Mouse (Mus musculus) limb, embryonic 11.5 days (tissue): Measurements from ENCODE around the gene Rab11fip2. TPM values are rescaled to one million over a fixed set of nuclear protein-coding genes. Genes with fewer than 3 reads are reported as not detected.

Experiments
- ATAC-seq: fragments of 200-750 bp; cut with Nextera tagmentation; 2 replicates; pipeline ENCODE4 v1.8.0; 2017; ENCODE audit warnings: low read depth; ENCODE audit not compliant: insufficient number of reproducible peaks, low FRiP score, low TSS enrichment
- DNase-seq: peaks from one replicate; pipeline ENCODE4 v3.0.0-alpha.2; 2015; ENCODE audit warnings: low spot score
- H3K27ac ChIP-seq: fragments of 300-500 bp; sonication (generic); replicated peaks from 2 replicates; pipeline ENCODE4 v1.5.1; 2014; ENCODE audit warnings: low read depth, mild to moderate bottlenecking, low read length
- H3K27me3 ChIP-seq: fragments of 300-500 bp; sonication (generic); 2 replicates; pipeline ENCODE4 v1.6.1; 2014; ENCODE audit warnings: mild to moderate bottlenecking, low read length, mixed read lengths; ENCODE audit not compliant: control insufficient read depth, insufficient read depth
- H3K36me3 ChIP-seq: fragments of 300-500 bp; sonication (generic); 2 replicates; pipeline ENCODE4 v1.6.1; 2014; ENCODE audit warnings: mild to moderate bottlenecking, low read length, moderate library complexity, mixed read lengths; ENCODE audit not compliant: control insufficient read depth, insufficient read depth
- H3K4me1 ChIP-seq: fragments of 300-500 bp; sonication (generic); 2 replicates; pipeline ENCODE4 v1.6.1; 2014; ENCODE audit warnings: low read length, mixed read lengths; ENCODE audit not compliant: control insufficient read depth, insufficient read depth
- H3K4me2 ChIP-seq: fragments of 300-500 bp; sonication (generic); 2 replicates; pipeline ENCODE4 v1.6.1; 2014; ENCODE audit warnings: low read depth, mild to moderate bottlenecking, moderate library complexity; ENCODE audit not compliant: severe bottlenecking
- H3K4me3 ChIP-seq: fragments of 300-500 bp; sonication (generic); 2 replicates; pipeline ENCODE4 v1.5.1; 2014; ENCODE audit warnings: low read depth, low read length
- H3K9ac ChIP-seq: fragments of 300-500 bp; sonication (generic); 2 replicates; pipeline ENCODE4 v1.6.1; 2014; ENCODE audit warnings: mild to moderate bottlenecking, low read length
- H3K9me3 ChIP-seq: fragments of 300-500 bp; sonication (generic); 2 replicates; pipeline ENCODE4 v1.6.1; 2016; ENCODE audit warnings: low read length; ENCODE audit not compliant: control insufficient read depth
- WGBS: fragments of 180-500 bp; shearing (Covaris S2); extraction: QIAGEN DNeasy Blood & Tissue Kit; methylation state at CpG from one replicate; pipeline ENCODE4 v1.1.7; 2014; 5-methylcytosine and 5-hydroxymethylcytosine counted together
- polyA plus RNA-seq: library from polyadenylated mRNA; unstranded; fragments of >200 nt; fragmentation: Nextera tagmentation; extraction: Ambion mirVana; gene quantifications from 2 replicates; pipeline ENCODE4 v1.2.1, GENCODE M21; 2014

Rab11fip2 gene
- polyA plus RNA-seq = 3.7 and 4.2 TPM in 2 replicates

DNA sequence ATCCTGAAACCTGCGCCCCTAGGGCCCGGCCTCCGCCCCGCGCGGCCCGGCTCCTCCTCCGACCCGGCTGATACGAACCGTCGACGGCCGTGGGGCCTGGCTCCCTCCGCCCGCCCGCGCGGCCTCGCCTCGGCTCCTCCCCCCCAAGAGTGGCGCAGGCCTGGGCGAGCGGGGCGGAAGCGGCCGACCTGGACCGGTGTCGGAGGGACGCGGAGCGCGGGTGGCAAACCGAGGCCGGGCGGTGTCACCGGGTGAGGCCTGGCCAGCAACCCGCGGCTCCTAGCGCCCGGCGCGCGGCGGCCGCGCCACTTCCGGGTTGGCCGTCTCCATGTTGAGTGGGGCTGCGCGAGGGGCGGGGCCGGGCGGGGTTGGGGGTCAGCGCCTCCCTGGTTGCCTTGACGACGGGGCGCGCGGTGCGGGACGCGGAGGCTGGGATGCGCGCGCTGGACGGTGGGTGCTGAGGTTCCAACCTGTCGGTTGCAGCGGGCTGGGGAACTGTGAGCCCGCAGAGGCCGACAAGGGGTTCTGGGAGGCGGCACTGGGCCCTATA lies at the start of gene Rab11fip2:
TSS of gene Rab11fip2 (minus strand) at position 333 of the 550 bp plus-strand sequence.
- peak within 1 kb of the TSS; percentile 83 for H3K4me2 ChIP-seq
- H3K9ac ChIP-seq = peak within 1 kb of the TSS; percentile 92
- peak within 1 kb of the TSS; percentile 77 for H3K4me3 ChIP-seq
- WGBS = under 1% methylated on average over 63 of the region's 72 CpGs
- no peaks in the 10 kb centered on the region for H3K9me3 ChIP-seq
- DNase-seq (peak; percentile 91), ATAC-seq (peak; percentile 93)
- H3K4me1 ChIP-seq = peaks cover 5% of the 10 kb centered on the region; the same call in 1 of the 2 replicates
- H3K36me3 ChIP-seq = no peaks in the 10 kb centered on the region
- H3K27ac ChIP-seq = peak within 1 kb of the TSS; percentile 71
- H3K27me3 ChIP-seq = no peaks in the 10 kb centered on the region

- H3K4me2 ChIP-seq = no peak overlapping the region
- no peak overlapping the region for H3K9ac ChIP-seq
- no peak overlapping the region for H3K27ac ChIP-seq
- WGBS = 89% methylated on average over 1 of the region's 1 CpGs
- no peak for ATAC-seq
- H3K4me1 ChIP-seq = no peaks in the 10 kb centered on the region
- no peak overlapping the region for H3K4me3 ChIP-seq
- no peaks in the 10 kb centered on the region for H3K36me3 ChIP-seq
- H3K27me3 ChIP-seq = 0 out of 2 replicates have a peak, but pooled peaks cover 3% of the 10 kb centered on the region
- H3K9me3 ChIP-seq = no peaks in the 10 kb centered on the region
- no peak for DNase-seq
Observed at GRCm38 (mm10) chr19:59981588-59981987, 38.1 kb upstream of the Rab11fip2 start.

- no peak overlapping the region for H3K27ac ChIP-seq
- no peaks in the 10 kb centered on the region for H3K36me3 ChIP-seq
- DNase-seq (no peak), ATAC-seq (no peak)
- no peak overlapping the region for H3K9ac ChIP-seq
- no peak overlapping the region for H3K4me2 ChIP-seq
- WGBS = 42% methylated on average over 3 of the region's 3 CpGs
- no peaks in the 10 kb centered on the region for H3K4me1 ChIP-seq
- no peak overlapping the region for H3K4me3 ChIP-seq
- no peaks in the 10 kb centered on the region for H3K27me3 ChIP-seq
- H3K9me3 ChIP-seq = no peaks in the 10 kb centered on the region
Observed at GRCm38 (mm10) chr19:59954936-59955335, 11.5 kb upstream of the Rab11fip2 start.

- H3K4me2 ChIP-seq = no peak overlapping the region
- H3K27me3 ChIP-seq = no peaks in the 10 kb centered on the region
- no peak overlapping the region for H3K4me3 ChIP-seq
- no peaks in the 10 kb centered on the region for H3K4me1 ChIP-seq
- H3K9ac ChIP-seq = no peak overlapping the region
- H3K36me3 ChIP-seq = no peaks in the 10 kb centered on the region
- no peak overlapping the region for H3K27ac ChIP-seq
- no peaks in the 10 kb centered on the region for H3K9me3 ChIP-seq
- ATAC-seq = no peak
- 74% methylated on average over 5 of the region's 5 CpGs for WGBS
- DNase-seq = no peak
Observed at GRCm38 (mm10) chr19:59949731-59950130, 6.3 kb upstream of the Rab11fip2 start.

DNA sequence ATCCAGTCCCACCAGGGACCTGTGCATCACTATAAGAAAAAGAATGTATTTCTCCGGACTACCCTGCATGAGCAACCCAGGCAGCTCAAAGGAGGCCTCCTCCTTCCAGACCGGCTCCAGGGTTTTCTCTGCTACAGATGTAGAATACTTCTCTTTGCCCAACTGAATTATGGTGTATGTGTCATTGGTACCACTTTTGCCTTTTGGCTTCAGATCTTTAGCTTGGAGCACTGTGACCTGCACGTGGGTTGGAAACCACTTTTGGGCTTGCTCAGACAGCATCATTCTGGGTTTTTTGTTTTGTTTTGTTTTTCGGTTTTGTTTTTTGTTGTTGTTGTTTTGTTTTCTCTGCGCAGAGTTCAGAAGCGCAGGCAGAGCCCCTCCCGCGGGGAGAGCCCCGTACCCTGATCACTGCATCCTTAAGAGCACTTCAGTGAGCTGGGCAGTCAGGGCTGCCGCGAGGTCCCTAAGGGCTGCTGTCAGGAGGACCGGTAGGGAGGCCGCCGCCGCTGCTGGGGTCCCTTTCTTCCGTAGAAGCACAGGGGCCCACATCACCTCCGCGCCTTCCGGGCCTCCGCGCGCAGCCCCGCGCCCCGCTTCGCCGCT lies 635 bp downstream of the Rab11fip2 start:
- peaks cover 5% of the 10 kb centered on the region; the same call in 1 of the 2 replicates for H3K4me1 ChIP-seq
- peak overlapping the region; percentile 83 for H3K4me2 ChIP-seq
- H3K9ac ChIP-seq = peak overlapping the region; percentile 92
- H3K36me3 ChIP-seq = no peaks in the 10 kb centered on the region
- H3K4me3 ChIP-seq = peak overlapping the region; percentile 77
- 2% methylated on average over 27 of the region's 27 CpGs for WGBS
- no peaks in the 10 kb centered on the region for H3K9me3 ChIP-seq
- DNase-seq (no peak), ATAC-seq (no peak; the same call in 1 of the 2 replicates)
- H3K27ac ChIP-seq = peak overlapping the region; percentile 71
- no peaks in the 10 kb centered on the region for H3K27me3 ChIP-seq

- 57% methylated on average over 5 of the region's 5 CpGs for WGBS
- Histone ChIP-seq H3K9ac (no peak overlapping the region), H3K9me3 (no peaks in the 10 kb centered on the region), H3K36me3 (no peaks in the 10 kb centered on the region), H3K27ac (no peak overlapping the region), H3K4me3 (no peak overlapping the region), H3K4me2 (no peak overlapping the region), H3K4me1 (peaks cover 5% of the 10 kb centered on the region; the same call in 1 of the 2 replicates), H3K27me3 (no peaks in the 10 kb centered on the region)
- DNase-seq (no peak), ATAC-seq (no peak)
Observed at GRCm38 (mm10) chr19:59939711-59940110, 3.7 kb downstream of the Rab11fip2 start.

GRCm38 (mm10) chr19:59932085-59932484 lies 11.4 kb downstream of the Rab11fip2 start:
- no peaks in the 10 kb centered on the region for H3K27me3 ChIP-seq
- WGBS = 93% methylated on average over 10 of the region's 10 CpGs
- H3K4me3 ChIP-seq = no peak overlapping the region
- H3K4me2 ChIP-seq = no peak overlapping the region
- no peaks in the 10 kb centered on the region for H3K36me3 ChIP-seq
- DNase-seq (no peak), ATAC-seq (no peak)
- H3K9me3 ChIP-seq = no peaks in the 10 kb centered on the region
- H3K9ac ChIP-seq = no peak overlapping the region
- H3K27ac ChIP-seq = no peak overlapping the region
- no peaks in the 10 kb centered on the region for H3K4me1 ChIP-seq

DNA sequence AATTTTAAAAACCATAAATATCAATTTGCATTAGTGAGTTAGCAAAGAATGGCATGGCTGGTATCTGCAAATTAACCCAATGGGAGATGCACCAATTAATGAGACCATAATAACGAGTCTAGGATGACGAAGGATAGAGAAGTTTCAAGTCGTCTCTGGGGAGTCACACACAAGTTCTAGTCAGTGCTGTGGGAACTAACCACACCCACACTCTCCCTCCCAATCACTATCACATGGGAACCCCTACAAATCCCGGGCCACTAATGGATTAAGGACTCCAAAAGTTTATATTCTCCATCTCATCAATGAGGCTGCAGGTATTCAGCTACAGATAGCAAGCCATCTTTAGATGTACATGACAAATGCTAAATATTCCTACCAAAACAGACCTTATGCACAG lies 14.8 kb downstream of the Rab11fip2 start:
- DNase-seq (no peak), ATAC-seq (no peak)
- Histone ChIP-seq H3K36me3 (no peaks in the 10 kb centered on the region), H3K9ac (no peak overlapping the region), H3K4me1 (no peaks in the 10 kb centered on the region), H3K4me3 (no peak overlapping the region), H3K27me3 (no peaks in the 10 kb centered on the region), H3K27ac (no peak overlapping the region), H3K9me3 (no peaks in the 10 kb centered on the region), H3K4me2 (no peak overlapping the region)
- WGBS = 58% methylated on average over 4 of the region's 4 CpGs
